Mouse (Mus musculus): ENCODE data around the gene Kcnj11.

Gene Kcnj11

DNA sequence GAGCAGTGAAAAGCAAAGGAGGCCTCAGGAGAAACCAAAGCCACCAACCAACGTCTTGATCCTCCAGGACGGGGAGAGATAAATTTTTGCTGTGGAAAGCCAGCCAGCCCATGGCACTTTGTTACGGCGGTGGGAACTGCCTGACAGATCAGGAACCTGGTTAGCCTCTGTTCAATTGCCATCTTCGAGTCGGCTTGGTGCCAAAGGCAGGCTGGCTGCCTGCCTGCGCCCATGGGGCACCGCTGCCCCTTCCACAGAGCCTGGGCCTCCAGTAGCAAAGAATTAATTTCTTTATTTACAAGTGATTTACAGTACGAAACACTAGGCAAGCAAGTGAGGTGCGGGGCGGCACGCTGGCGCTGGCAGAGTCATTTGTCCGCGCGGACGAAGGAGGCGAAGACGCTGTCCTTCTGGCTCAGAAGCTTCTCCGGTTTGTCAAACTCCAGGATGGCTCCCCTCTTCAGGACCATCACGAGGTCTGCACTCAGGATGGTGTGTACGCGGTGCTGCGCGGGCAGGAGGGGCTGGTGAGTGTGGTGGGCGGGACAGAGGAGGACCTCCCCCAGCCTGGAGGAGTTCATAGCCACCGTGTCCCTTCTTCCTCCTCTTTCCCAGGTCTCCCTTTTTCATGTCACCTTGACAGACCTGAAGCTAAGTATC is 3.8 kb upstream of the Kcnj11 start:
- no peak for ATAC-seq (ENCODE audit: low TSS enrichment)

DNA sequence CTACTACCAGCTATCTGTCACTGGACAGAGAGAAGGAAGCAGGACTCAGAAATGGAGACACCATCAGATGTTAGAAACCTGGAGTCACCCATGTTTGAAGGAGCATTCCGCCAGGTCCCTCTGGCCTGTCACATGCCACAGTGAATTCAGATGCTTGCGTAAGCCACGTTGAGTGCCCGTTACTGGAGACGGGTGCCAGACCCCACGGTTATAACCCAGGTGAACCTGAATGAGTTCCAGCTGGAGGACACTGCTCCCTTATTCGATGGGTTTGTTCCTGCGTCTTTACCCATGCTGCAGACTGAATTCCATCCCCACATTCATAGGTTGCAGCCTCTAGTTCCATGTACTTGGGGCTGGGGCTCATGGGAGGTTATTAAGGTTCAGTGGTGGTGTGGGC is 3.2 kb upstream of the Kcnj11 start:
- ATAC-seq (ENCODE audit: low TSS enrichment), result no peak

DNA sequence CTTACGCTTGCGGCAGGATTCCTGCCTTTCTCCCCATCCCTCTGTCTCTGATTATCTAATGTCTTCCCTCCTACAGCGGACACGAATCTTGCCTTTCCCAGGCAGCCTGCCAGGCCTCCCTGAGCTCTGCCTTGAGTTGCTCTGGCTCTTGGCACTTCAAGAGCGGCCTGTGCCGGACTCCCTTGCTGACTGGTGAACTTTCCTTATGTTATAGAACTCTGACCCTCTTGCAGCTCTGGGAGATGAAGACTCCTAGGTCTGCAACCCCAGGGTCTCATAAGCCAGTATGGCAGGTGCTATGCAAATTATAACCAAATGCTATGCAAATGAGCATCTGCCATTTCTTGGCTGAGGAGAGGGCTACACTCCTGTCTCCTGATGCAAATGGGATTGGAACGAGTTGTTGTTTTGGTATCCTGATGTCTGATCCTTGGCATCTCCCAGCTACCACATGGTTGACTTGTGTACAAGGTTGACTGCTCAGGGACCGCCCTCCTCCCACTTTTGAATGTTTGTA is 2.6 kb upstream of the Kcnj11 start:
- peak; percentile 58 for ATAC-seq (ENCODE audit: low TSS enrichment)

DNA sequence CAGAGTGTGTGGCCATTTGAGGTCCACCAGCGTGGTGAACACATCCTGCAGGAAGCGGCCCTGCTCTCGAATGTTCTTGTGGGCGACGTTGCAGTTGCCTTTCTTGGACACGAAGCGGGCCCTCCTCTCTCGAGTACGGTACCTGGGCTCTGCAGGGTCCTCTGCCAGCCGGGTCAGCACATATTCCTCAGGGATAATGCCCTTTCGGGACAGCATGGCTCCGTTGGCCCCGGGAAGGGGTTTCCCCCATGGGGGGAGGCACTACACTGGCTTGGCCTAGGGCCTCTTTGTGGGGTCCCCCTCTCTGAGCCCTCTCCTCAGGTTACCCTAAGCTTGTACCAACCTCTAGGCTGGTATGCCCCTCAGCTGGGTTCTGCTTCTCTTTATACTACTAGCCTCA is 882 bp downstream of the Kcnj11 start:
- ATAC-seq (ENCODE audit: low TSS enrichment), result no peak

DNA sequence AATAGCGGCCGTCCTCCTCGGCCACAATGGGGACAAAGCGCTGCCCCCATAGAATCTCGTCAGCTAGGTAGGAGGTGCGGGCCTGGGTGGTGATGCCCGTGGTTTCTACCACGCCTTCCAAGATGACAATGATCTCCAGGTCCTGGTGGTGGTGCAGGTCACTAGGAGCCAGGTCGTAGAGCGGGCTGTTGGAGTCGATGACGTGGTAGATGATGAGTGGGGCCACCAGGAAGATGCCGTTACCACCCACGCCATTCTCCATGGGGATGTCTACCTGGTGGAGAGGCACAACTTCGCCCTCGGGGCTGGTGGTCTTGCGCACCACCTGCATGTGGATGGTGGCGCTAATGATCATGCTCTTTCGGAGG is 1.7 kb downstream of the Kcnj11 start:
- ATAC-seq (ENCODE audit: low TSS enrichment), result no peak

DNA sequence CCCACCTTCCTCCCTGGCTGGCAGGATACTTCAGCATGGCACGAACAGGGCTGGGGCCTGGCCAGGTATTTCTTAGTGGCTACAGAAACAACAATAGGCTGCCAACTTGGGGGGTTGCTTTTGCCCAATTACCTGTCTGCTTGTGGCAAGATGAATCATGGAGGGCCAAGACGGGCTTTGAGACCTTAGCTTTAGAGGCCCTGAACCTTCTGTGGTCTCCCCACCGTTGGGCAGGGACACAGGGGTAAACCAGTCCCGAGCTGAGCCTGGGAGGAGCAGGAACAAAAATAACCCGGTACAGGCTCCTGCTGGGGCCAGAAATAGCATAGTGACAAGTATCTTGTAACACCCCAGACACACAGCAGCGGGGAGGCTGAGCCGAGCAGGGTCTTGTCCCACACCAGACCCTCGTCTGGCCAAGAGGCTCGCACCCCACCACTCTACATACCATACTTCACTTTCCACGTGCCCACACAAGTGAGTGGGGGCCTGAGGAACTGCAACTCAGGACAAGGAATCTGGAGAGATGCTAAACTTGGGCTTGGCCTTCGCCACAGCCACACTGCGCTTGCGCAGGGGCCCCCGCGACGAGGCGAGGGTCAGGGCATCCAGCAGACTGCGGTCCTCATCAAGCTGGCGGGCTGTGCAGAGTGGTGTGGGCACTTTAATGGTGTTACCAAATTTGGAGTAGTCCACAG is 2.2 kb downstream of the Kcnj11 start:
- peak; percentile 51; the same call in 1 of the 2 replicates for ATAC-seq (ENCODE audit: low TSS enrichment)

DNA sequence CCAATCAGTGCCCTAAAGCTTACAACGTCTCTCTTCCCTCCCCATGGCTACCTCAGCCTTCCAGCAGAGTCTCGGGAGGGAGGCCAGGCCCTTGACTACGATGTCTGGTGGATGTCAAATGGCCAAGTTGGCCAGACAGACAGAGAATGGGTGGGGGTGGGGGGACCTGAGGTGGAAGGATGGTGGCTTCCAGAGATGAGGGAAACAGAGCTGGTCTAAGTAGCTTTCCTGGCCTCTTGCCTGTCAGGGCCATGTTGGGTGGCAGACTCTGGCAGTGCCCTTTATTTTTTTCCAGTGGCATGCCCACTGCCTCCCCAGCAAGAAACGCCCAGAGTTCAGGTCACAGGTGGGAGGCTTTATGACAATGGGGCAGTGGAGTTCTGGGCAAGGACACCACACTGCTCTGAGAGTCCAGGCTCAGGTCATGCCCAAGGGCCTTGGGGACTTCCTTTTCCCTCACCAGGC is 3.2 kb downstream of the Kcnj11 start:
- no peak for ATAC-seq (ENCODE audit: low TSS enrichment)

DNA sequence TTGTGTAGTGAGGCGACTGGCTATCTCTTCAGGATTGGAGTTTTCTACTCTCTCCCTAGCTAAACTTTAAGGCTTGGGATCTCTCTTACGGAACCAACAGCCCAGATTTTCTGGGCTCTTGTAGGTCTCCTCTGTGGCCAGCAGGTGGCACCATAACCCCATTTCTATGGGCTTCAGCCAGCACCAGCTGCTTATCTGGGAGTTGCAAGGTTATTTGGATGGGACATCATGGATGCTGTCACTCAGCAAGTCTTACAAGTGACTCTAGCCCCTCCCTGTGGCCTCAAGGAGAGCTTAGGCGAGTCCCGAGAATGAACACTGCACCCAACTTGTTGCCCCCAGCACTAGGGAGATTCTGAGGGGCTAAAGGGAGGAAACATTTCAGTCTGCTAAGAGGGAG is 4.4 kb downstream of the Kcnj11 start:
- ATAC-seq (ENCODE audit: low TSS enrichment), result peak; percentile 36

DNA sequence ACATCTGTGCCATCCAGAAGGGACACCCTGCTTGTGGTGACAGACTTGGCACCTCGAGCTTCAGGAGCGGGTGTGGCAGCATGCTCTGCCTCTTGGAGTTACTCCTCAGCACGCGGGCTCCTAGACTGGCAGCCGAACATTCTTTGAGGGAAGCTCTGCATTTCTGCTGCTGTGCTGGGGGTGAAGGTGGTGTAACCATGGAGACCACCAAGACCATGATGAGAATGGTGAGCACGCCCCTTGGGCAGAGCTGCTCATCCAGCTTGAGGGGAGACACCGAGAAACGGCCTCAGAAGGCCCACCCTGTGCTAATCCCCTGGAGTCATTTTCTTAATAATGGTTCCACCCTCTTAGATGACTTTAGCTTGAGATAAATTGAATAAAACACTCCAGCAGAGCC is 7.8 kb downstream of the Kcnj11 start:
- no peak for ATAC-seq (ENCODE audit: low TSS enrichment)

DNA sequence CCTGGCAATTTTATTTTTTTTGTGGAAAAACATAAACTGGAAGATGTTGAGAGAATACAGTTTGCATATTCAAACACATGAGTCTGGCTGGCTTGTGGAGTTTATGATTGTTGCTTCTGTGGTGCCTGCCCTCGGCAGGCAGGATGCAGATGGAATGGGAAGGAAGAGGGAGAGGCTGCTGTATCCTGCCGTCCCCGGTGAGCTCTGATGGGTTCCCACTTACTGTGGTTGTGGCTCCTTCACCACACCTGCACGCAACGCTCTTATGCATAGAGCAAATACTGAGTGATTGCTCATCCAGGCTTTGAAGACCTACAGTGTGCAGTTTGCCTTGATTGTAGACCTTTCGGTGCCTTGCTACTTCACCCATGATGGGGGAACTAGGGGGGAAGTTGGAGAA is 12.3 kb downstream of the Kcnj11 start:
- ATAC-seq (ENCODE audit: low TSS enrichment), result no peak

DNA sequence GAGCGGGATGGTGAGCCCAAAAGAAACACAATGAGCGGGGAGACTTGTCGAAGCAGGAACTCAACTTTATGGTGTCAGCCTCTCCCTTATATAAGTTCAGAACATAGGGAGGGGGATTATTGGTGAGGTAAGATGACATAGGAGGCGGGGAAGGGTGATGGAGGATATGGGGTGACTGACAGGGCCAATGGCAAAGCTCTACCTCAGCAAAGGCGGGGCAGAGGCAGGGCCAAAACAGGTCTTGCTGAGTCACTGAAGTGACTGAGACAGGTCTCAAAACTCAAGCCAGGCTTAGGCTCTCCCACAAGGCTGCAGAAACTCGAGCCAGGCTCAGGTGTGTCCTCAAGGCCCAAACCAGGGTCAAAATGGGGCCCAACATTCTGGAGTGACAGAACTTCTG is 14.2 kb downstream of the Kcnj11 start:
- ATAC-seq (ENCODE audit: low TSS enrichment), result no peak

DNA sequence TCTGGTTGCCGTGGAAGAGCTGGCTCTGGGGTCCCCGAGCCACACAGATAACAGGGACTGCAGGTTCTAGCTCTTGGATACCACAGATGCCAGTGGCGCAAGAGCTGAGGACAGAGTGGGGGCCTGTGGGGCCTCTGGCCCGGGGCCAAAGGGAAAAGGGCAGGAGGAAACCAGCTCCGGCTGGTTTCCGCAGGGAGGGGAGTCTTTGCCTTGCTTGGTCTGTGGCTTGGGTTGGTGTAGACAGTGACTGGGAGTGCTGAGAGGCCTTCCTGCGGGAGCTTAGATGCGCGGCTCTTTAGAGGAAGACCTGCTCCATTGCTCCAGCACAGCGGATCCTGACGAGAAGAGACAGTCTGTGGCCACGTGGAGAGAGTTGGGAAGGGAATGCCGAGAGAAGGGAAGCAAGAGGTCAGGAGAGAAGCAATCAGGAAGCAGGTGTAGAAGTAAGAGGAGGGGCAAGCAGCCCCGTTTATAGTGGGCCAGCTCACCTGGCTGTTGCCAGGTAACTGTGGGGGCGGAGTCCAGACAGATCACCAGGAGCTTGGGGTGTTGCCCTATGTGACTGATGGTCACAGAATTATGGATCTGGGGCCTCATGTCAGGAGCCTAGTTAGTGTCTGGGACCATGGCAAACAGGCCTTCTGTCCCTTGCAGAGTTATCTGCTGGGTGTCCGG is 15.6 kb downstream of the Kcnj11 start:
- ATAC-seq (ENCODE audit: low TSS enrichment), result no peak

DNA sequence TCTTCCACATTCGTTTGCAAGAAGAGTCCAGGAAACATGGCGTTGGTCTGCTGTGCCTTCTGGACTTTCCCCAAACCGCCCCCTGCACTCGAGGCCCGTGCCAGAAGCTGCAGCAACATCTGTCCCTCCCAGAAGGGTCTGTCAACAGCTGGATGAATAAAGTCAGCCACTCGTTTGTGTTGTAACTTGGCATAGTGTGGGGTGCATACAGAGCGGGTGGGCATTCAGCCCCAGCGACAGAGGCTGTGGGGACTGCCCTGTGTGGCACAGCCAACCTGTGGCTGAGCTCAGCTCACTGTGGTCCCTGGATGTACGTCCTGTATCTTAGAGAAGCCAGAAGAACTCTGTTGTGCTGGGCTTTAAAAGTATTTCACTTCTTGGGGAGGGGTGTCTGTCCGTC is 16.5 kb downstream of the Kcnj11 start:
- ATAC-seq (ENCODE audit: low TSS enrichment), result no peak

DNA sequence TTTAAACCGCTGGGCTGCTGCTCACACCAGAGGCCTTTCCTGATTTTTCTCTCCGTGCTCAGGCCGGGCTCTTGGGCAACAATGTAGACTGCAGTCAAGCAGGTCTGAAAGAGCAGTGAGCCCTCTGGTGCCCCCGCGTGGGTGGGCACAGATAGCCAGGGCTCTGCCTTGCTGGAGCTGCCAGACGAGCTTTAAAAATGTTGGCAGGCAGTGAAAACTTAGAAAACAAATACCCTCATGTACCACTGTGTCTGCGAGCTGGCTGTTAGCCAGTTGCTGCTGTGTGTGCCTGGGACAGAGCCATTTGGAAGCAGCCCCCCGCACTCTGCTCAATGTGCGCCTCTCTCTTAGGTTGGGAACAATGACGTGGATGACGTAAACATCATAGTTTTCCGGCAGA is 22.9 kb downstream of the Kcnj11 start:
- no peak for ATAC-seq (ENCODE audit: low TSS enrichment)

DNA sequence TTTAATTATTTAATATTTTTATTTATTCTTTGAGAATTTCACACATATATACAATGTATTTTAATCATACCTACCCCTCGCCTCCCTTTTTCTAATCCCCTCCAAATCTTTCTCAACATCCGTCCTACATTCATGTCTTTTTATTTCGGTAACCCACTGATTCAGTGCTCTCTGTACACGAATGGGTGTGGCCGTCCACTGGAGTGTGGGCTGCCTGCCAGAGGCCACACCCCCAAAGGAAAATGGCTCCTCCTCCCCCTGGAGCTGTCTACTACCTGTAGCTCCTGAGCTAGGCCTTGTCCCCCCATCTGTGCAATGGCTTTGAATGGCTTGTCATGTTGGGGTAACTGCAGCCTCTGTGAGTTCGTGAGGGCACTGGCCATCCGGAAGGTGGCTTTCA is 23.7 kb downstream of the Kcnj11 start:
- no peak for ATAC-seq (ENCODE audit: low TSS enrichment)

DNA sequence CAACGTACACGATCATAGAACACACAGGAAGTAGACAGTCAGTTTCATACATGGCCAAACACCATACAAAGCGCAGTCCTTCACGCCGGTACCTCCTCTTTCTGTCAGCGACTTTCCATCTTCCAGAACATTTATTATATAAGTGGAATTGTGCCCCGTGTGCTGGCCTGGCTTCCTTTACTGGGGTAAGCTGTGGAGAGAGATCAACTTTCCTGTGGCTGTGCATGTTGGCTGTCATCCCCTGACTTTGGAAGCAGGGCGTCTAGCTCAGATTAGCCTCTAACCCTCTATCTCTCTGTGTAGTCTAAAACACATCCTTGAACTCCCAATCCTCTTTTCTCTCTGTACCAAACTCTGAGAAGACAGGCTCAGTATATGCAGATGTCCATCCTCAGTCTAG is 31.7 kb downstream of the Kcnj11 start:
- ATAC-seq (ENCODE audit: low TSS enrichment), result no peak

DNA sequence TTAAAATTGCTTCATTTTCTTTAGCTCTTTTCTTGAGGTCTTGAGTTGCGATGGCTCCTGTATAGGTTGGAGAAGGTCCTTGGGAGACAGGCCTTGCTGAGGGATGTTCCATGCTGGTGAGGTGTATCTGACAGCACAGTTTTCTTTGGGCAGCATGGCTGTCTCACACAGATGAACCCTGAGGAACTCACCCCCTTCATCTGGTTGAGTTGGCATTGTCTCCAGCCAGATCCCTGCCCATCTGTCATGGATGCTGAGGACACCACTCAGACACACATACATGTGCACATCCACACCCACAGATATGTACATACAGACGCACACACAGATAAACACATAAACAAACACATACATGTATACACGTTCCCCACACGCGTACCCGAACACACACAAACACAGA is 37.3 kb downstream of the Kcnj11 start:
- ATAC-seq (ENCODE audit: low TSS enrichment), result no peak

DNA sequence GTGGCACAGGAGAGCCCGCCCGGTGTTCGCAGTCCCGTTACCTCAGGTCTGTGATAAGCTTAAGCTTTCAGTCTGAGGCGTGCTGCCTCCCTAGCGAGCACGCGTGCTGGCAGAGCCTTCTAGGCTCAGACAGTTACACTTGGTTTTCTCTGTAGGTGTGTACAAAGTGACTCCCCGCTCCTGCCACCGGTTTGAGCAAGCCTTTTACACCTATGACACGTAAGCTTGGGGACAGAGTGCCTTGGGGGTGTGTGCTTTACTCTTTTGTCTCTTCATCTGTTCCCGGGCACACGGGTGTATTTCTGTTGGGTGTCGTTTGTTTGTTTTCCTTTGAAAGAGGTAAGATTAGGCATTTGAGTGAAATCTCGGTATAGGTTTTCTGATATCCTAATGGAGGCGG is 39.0 kb downstream of the Kcnj11 start:
- no peak for ATAC-seq (ENCODE audit: low TSS enrichment)

DNA sequence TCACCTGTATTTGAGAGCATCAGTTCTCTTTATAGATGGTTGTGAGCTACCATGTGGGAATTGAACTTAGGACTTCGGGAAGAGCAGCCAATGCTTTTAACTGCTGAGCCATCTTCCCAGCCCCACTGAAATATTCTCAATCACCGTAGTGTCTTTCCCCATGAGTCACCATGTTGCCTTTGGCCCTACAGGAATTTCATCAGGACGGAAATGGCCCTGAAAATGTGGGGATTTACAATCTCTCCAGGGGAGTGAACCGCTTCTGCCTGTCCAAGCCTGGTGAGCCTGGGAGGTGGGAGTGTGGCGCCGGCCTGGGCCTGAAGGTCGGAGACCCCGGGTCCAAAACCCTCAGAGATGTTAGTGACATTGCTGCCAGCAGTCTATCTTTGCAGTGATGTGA is 39.9 kb downstream of the Kcnj11 start:
- ATAC-seq (ENCODE audit: low TSS enrichment), result no peak

DNA sequence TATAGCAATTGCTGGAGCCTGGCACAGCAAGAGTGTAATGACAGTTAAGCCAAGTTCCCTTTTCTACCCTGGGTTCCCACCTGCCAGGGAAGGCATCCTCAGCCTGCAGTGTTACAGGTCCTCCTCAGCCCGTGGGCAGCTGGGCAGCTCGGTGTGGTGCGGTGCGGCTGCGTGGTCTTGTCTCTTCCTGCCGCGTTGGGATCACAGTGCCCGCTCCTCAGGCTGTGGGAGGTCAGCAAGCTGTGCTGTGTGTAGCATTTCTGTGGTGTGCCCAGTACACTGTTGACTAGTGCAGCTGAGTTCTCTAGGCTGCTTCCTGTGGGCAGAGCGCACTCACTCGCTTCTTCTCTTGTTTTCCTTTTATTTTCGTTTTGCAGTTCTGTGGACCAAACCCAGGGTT is 41.7 kb downstream of the Kcnj11 start:
- no peak for ATAC-seq (ENCODE audit: low TSS enrichment)

DNA sequence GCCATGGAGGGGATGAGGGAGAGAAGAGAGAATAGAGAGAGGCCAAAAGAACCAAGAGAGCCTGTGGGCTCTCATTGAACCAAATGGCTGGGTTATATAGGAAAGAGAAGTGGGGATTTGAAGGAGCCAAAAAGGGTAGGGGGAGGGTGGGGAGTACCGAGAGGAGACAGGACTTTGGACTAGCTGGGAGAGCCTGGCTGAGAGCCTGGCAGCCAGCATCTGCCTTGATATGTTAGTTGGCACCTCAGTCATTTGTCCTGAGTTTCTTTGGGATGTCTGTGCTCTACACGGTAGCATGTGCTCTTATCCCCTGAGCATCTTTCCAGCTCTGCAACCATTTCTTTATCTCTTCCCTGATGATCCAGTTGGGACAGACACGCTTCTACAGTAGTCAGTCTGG is 47.0 kb downstream of the Kcnj11 start:
- ATAC-seq (ENCODE audit: low TSS enrichment), result no peak

DNA sequence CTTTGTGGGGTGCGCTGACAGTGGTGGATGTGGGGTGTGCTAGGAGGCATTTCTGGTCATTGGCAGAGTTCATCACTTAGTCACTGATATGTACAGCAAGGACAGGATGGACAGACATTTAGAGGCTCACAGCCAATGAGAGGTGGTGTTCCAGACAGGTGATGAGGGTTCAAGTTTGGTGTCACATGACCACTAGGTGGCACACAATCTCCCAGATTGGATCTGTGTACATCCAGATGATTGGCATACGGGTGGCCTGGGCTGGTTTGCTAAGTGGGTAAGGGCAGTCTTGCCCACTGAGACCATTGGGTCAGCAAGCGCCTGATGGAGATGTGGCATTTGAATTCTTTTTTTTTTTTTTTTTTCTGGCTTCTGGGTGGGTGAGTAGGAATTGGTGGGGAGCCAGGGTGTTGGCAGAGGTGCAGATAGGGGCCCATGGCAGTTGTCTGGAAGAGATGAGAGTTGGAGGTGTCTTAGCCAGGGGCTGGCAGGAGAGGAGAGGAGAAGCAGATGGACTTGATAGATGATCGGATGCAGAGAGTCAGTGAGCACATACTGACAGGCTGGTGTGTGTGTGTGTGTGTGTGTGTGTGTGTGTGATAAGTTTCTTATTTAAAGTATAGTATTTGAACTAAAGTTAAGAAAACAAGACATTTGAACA is 48.3 kb downstream of the Kcnj11 start:
- ATAC-seq (ENCODE audit: low TSS enrichment), result no peak; the same call in 1 of the 2 replicates

DNA sequence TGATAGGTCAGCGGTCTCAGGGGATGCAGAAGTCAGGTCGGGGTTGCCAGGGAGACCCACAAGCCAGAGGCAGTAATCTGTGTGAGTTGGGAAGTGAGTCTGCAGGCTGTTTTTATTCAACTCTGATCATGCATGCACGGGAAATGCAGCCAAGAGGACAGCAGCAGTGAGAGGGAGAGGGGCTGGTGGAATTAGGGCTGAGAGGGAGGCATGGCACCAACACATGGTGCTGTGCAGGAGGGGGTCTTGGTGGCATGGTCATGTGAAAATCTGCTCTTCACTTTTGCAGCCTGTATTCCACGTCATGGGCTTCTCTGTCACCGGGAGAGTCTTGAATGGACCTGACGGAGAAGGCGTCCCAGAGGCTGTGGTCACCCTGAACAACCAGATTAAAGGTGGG is 50.6 kb downstream of the Kcnj11 start:
- ATAC-seq (ENCODE audit: low TSS enrichment), result no peak

All from frontal cortex, adult (tissue).